Mouse (Mus musculus) megakaryocyte, embryonic 14.5 days (primary cell): ENCODE data around the gene Spp1.

Experiments
- FLI1 ChIP-seq: IDR thresholded peaks from 2 replicates; pipeline ENCODE4 v1.6.1; 2012; ENCODE audit warnings: low read length, inconsistent platforms, mixed read lengths
- GATA1 ChIP-seq: IDR thresholded peaks from 3 replicates; pipeline ENCODE4 v1.6.1; 2012; ENCODE audit warnings: mixed read lengths, low read length, inconsistent platforms, borderline replicate concordance

GRCm38 (mm10) chr5:104385521-104385920 is 49.4 kb upstream of the Spp1 start:
- TF ChIP-seq GATA1 (no peak), FLI1 (no peak)
